Mouse (Mus musculus) brain, embryonic 14.5 days (tissue): Measurements from ENCODE around the gene 5530400C23Rik. TPM values are rescaled to one million over a fixed set of nuclear protein-coding genes. Genes with fewer than 3 reads are reported as not detected.
"Not testable (repeated sequence)": the region's sequence is repeated elsewhere in the genome, so short reads cannot be mapped to it uniquely, and the experiment has no call there.

ENCODE experiments used
- DNase-seq: peaks from one replicate; pipeline ENCODE4 v3.0.0-alpha.2; 2011; ENCODE audit warnings: low read depth
- CTCF ChIP-seq: fragments of 200-500 bp; IDR thresholded peaks from 2 replicates; pipeline ENCODE4 v1.5.1; 2012; ENCODE audit warnings: inconsistent platforms, mild to moderate bottlenecking, moderate library complexity, borderline replicate concordance; ENCODE audit not compliant: insufficient read depth, insufficient read length; ENCODE audit errors: extremely low read depth
- POLR2A ChIP-seq: fragments of 200-500 bp; IDR thresholded peaks from 2 replicates; pipeline ENCODE4 v1.6.1; 2012; ENCODE audit warnings: mild to moderate bottlenecking, inconsistent platforms, borderline replicate concordance; ENCODE audit not compliant: poor library complexity, insufficient read depth, insufficient read length, severe bottlenecking; ENCODE audit errors: extremely low read depth
- polyA plus RNA-seq: library from polyadenylated mRNA; depleted of rRNA; stranded (reverse); fragments of >200 nt; gene quantifications from 2 replicates; pipeline ENCODE4 v1.2.3, GENCODE M21; 2012; rRNA removed

5530400C23Rik gene
- polyA plus RNA-seq = not detected in 2 replicates

- DNase-seq = not testable (repeated sequence)
Observed at GRCm38 (mm10) chr6:133291916-133292315, at the start of gene 5530400C23Rik. 5530400C23Rik (plus strand) TSS chr6:133292216.

DNA sequence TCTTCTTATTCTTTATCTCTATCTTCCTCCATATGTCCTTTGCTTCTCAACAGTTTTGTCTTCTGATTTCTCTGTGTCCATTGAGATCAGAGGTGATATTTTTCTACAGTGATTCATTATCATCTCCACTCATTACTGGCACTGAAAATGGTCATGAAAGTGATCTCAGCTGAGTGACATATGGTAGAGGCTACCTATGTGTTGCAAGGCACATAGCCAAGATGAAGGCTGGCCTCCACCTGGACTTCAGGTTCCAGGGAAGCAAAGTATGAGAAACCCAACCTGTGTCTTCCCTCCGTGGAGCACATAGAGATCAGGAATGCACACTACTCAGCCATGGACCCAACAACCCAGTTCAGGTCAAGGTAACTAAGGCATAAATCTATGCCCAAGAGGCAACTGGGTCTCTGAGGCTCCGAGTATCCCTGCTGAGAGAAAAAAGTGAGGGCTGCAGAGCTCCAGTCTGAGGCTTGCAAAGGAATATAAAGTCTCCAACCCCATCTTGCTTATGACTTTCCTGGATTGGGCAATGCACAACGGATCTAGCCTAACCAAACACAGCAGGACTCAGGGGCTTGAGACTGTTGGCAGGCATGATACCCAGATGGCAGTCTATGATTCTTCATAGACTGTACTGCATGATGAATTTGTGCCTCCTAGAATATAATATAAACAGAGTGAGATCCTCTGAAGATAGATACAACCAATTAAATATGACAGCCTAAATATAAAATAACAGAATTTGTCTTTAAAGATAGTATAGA lies 14.1 kb downstream of the 5530400C23Rik start:
- DNase-seq = no peak
- TF ChIP-seq CTCF (no peak), POLR2A (no peak)

DNA sequence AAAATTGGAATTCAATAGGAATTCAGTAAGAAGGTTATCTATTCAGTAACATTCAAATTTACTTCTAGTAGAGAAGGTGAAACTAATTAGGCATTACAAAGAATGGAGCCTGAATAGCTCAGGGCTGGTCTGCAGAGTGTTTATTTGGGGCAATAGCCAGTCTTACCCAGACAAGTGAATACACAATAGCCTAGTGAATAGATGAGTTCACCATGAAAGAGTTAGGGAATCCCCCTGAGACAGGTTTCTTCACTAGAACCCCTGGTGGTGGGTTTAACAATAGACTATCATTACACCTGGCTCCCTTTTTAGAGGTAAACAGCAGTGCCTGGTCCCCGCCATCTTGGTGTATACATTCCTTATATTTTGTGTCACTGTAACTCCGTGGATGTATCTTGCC lies 21.9 kb downstream of the 5530400C23Rik start:
- DNase-seq = not testable (repeated sequence)

GRCm38 (mm10) chr6:133338535-133338934 lies 46.5 kb downstream of the 5530400C23Rik start:
- DNase-seq = no peak
- no peak for TF ChIP-seq CTCF

DNA sequence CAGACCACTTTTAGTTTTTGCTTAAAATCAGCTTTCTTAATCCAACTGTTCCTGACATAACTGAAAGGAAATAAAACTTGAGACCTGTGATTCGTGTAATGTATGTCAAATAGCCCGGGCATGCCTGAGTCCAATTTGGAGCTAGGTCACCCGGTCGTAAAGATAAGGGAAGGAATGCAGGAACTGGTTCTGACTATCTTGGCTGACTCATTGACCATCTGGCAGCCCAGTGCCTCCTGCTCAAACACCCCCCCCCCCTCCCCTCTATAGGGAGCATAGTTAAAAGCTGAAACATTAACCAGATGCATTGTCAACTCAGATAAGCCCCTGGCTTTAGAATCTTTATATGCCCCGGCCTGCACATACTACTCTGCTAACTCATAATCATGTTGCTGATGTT lies 49.7 kb downstream of the 5530400C23Rik start:
- DNase-seq = not testable (repeated sequence)

Other genes starting within 250 kb of the 5530400C23Rik start
- gene Tas2r140, start 236.4 kb upstream of the 5530400C23Rik start, polyA plus RNA-seq = not detected in 2 replicates
- gene Smim10l1, start 187.3 kb upstream of the 5530400C23Rik start, polyA plus RNA-seq = 44.6 and 49.6 TPM in 2 replicates